Mouse (Mus musculus) MEL (cell line): ENCODE results near the gene Ptpre.

ENCODE experiments used
- CHD2 ChIP-seq: IDR thresholded peaks from 2 replicates; pipeline ENCODE4 v1.6.1; 2011; ENCODE audit warnings: low read length, improper control_type of control experiment
- CTCF ChIP-seq, 3 experiments: IDR thresholded peaks in 2 of 3; conservative IDR thresholded peaks in 1 of 3; 2 replicates each; pipeline ENCODE4 v1.5.1; 2011 to 2012; ENCODE audit warnings: low read length in 3 of 3, low read depth in 2 of 3, mild to moderate bottlenecking in 2 of 3, improper control_type of control experiment in 1 of 3, inconsistent platforms in 1 of 3, mixed read lengths in 1 of 3, moderate library complexity in 1 of 3; ENCODE audit not compliant: control insufficient read depth in 1 of 3, insufficient read depth in 1 of 3, poor library complexity in 1 of 3, severe bottlenecking in 1 of 3
- EP300 ChIP-seq, 2 experiments: IDR thresholded peaks; 2 replicates each; pipeline ENCODE4 v1.6.1; 2011; ENCODE audit warnings: improper control_type of control experiment in 2 of 2, low read length in 2 of 2, low read depth in 1 of 2, mild to moderate bottlenecking in 1 of 2
- GATA1 ChIP-seq: IDR thresholded peaks from 2 replicates; pipeline ENCODE4 v1.6.1; 2011; ENCODE audit warnings: low read depth, low read length, improper control_type of control experiment
- KAT2A ChIP-seq: conservative IDR thresholded peaks from 2 replicates; pipeline ENCODE4 v1.6.1; 2012; ENCODE audit warnings: low read depth, low read length, improper control_type of control experiment, inconsistent platforms
- MAFK ChIP-seq: IDR thresholded peaks from 2 replicates; pipeline ENCODE4 v1.6.1; 2011; ENCODE audit warnings: low read depth, mild to moderate bottlenecking, low read length, improper control_type of control experiment, borderline replicate concordance
- MEF2A ChIP-seq: IDR thresholded peaks from 2 replicates; pipeline ENCODE4 v1.6.1; 2014; ENCODE audit warnings: low read depth, mild to moderate bottlenecking, inconsistent platforms, low read length, improper control_type of control experiment; ENCODE audit not compliant: poor library complexity, insufficient replicate concordance, severe bottlenecking; ENCODE audit errors: extremely low read depth
- POLR2A ChIP-seq, 2 experiments: IDR thresholded peaks; 2 replicates each; pipeline ENCODE4 v1.6.1; 2011 to 2012; ENCODE audit warnings: low read length in 2 of 2, mild to moderate bottlenecking in 2 of 2, control low read depth in 1 of 2, improper control_type of control experiment in 1 of 2, low read depth in 1 of 2, moderate library complexity in 1 of 2; ENCODE audit not compliant: control insufficient read depth in 1 of 2, insufficient read depth in 1 of 2, poor library complexity in 1 of 2
- RAD21 ChIP-seq: IDR thresholded peaks from 2 replicates; pipeline ENCODE4 v1.6.1; 2011; ENCODE audit warnings: mild to moderate bottlenecking, low read depth, low read length, improper control_type of control experiment
- RCOR1 ChIP-seq: IDR thresholded peaks from 2 replicates; pipeline ENCODE4 v1.6.1; 2012; ENCODE audit warnings: low read depth, mild to moderate bottlenecking, inconsistent platforms, low read length, improper control_type of control experiment
- SIN3A ChIP-seq: IDR thresholded peaks from 2 replicates; pipeline ENCODE4 v1.6.1; 2012; ENCODE audit warnings: low read length, improper control_type of control experiment, inconsistent platforms
- UBTF ChIP-seq: IDR thresholded peaks from 2 replicates; pipeline ENCODE4 v1.6.1; 2012; ENCODE audit warnings: low read depth, mild to moderate bottlenecking, inconsistent platforms, low read length, improper control_type of control experiment, moderate library complexity, borderline replicate concordance; ENCODE audit not compliant: insufficient read depth
- ZC3H11A ChIP-seq: IDR thresholded peaks from 2 replicates; pipeline ENCODE4 v1.6.1; 2012; ENCODE audit warnings: low read depth, mild to moderate bottlenecking, inconsistent platforms, low read length, improper control_type of control experiment

DNA sequence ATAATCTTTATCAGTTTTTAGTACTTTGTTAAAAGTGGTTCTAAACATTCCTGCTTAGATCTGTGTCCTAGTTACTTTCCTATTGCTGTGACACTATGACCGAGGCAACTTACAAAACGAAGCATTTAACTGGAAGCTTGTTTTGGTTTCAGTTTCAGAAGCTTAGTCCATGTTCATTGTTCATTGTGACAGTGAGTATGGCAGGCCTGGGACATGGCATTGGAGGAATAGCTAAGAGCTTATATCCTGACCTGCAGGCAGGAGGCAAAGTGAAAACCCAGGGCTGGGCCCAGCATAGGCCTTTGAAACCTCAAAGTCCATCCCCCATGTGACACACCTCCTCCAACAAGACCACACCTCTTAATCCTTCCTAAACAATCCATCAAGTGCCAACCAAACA is 8.2 kb upstream of the Ptpre start:
- no peak for TF ChIP-seq KAT2A
- no peak for TF ChIP-seq RAD21
- TF ChIP-seq SIN3A, result no peak
- TF ChIP-seq CHD2, result no peak
- TF ChIP-seq MAFK, result no peak
- no peak for TF ChIP-seq UBTF
- no peak for TF ChIP-seq GATA1
- TF ChIP-seq POLR2A (IDR thresholded peaks at IDR 0.05; ENCODE audit: control insufficient read depth in 1 of 2, insufficient read depth in 1 of 2, low read depth in 1 of 2, low read length in 2 of 2, poor library complexity in 1 of 2), result no peak
- TF ChIP-seq MEF2A, result no peak
- no peak for TF ChIP-seq RCOR1
- TF ChIP-seq CTCF (IDR thresholded peaks at IDR 0.05 in 2 of 3, conservative IDR thresholded peaks at IDR 0.05 in 1 of 3; ENCODE audit: control insufficient read depth in 1 of 3, insufficient read depth in 1 of 3, low read depth in 2 of 3, low read length in 3 of 3, poor library complexity in 1 of 3, severe bottlenecking in 1 of 3), result no peak
- no peak for TF ChIP-seq EP300 (IDR thresholded peaks at IDR 0.05; ENCODE audit: low read depth in 1 of 2, low read length in 2 of 2)
- no peak for TF ChIP-seq ZC3H11A
